Mouse (Mus musculus): ENCODE measurements at regions not wholly inside any gene's neighbourhood (a gene's known extent, or its start where the extent isn't known, plus 50 kb on each side); places are given as distances from the start of the nearest gene placed in this dataset.
A peak's percentile ranks its signal among the peaks of the same experiment; 100 is the strongest.

- no peak overlapping the region for H3K4me3 ChIP-seq
- no peaks in the 10 kb centered on the region for H3K36me3 ChIP-seq
- no peaks in the 10 kb centered on the region for H3K4me1 ChIP-seq (replicated peaks)
- DNase-seq (ENCODE audit: low spot score), result no peak
- WGBS, result 83% methylated on average over 1 of the region's 1 CpGs
- no peak overlapping the region for H3K27ac ChIP-seq
- H3K9me3 ChIP-seq, result no peaks in the 10 kb centered on the region
- H3K27me3 ChIP-seq (ENCODE audit: insufficient read depth, poor library complexity, severe bottlenecking), result no peaks in the 10 kb centered on the region
Observed at GRCm38 (mm10) chr16:47354279-47354678, 856.0 kb upstream of the Nectin3 start.

GRCm38 (mm10) chr16:47394398-47394797, 889.1 kb upstream of the Dppa4 start:
- H3K4me1 ChIP-seq (replicated peaks), result no peaks in the 10 kb centered on the region
- WGBS, result 86% methylated on average over 1 of the region's 1 CpGs
- H3K36me3 ChIP-seq, result no peaks in the 10 kb centered on the region
- no peaks in the 10 kb centered on the region for H3K9me3 ChIP-seq
- H3K4me3 ChIP-seq, result no peak overlapping the region
- H3K27me3 ChIP-seq (ENCODE audit: insufficient read depth, poor library complexity, severe bottlenecking), result no peaks in the 10 kb centered on the region
- no peak for DNase-seq (ENCODE audit: low spot score)
- H3K27ac ChIP-seq, result no peak overlapping the region

GRCm38 (mm10) chr16:47407067-47407466, 876.5 kb upstream of the Dppa4 start:
- H3K4me3 ChIP-seq, result no peak overlapping the region
- DNase-seq (ENCODE audit: low spot score), result no peak
- H3K4me1 ChIP-seq (replicated peaks), result no peaks in the 10 kb centered on the region
- no peak overlapping the region for H3K27ac ChIP-seq
- no peaks in the 10 kb centered on the region for H3K9me3 ChIP-seq
- 89% methylated on average over 3 of the region's 3 CpGs for WGBS
- H3K27me3 ChIP-seq (ENCODE audit: insufficient read depth, poor library complexity, severe bottlenecking), result no peaks in the 10 kb centered on the region
- H3K36me3 ChIP-seq, result no peaks in the 10 kb centered on the region

- DNase-seq (ENCODE audit: low spot score), result no peak
- Histone ChIP-seq H3K27me3 (ENCODE audit: insufficient read depth, poor library complexity, severe bottlenecking) (no peaks in the 10 kb centered on the region), H3K9me3 (no peaks in the 10 kb centered on the region), H3K27ac (no peak overlapping the region), H3K4me3 (no peak overlapping the region), H3K4me1 (replicated peaks) (no peaks in the 10 kb centered on the region), H3K36me3 (no peaks in the 10 kb centered on the region)
- WGBS, result 70% methylated on average over 3 of the region's 3 CpGs
Observed at GRCm38 (mm10) chr16:47418680-47419252, 864.8 kb upstream of the Dppa4 start.

GRCm38 (mm10) chr16:47445083-47445482, 838.5 kb upstream of the Dppa4 start:
- Histone ChIP-seq H3K36me3 (no peaks in the 10 kb centered on the region), H3K27me3 (ENCODE audit: insufficient read depth, poor library complexity, severe bottlenecking) (no peaks in the 10 kb centered on the region), H3K4me3 (no peak overlapping the region), H3K9me3 (no peaks in the 10 kb centered on the region), H3K4me1 (replicated peaks) (no peaks in the 10 kb centered on the region), H3K27ac (no peak overlapping the region)
- 91% methylated on average over 2 of the region's 2 CpGs for WGBS
- DNase-seq (ENCODE audit: low spot score), result no peak

GRCm38 (mm10) chr16:47475441-47476081, 808.0 kb upstream of the Dppa4 start:
- H3K27me3 ChIP-seq (ENCODE audit: insufficient read depth, poor library complexity, severe bottlenecking), result no peaks in the 10 kb centered on the region; the same call in 1 of the 2 replicates
- H3K27ac ChIP-seq, result no peak overlapping the region
- H3K4me1 ChIP-seq (replicated peaks), result no peaks in the 10 kb centered on the region; the same call in 1 of the 2 replicates
- no peak overlapping the region for H3K4me3 ChIP-seq
- no peaks in the 10 kb centered on the region for H3K36me3 ChIP-seq
- no peaks in the 10 kb centered on the region for H3K9me3 ChIP-seq
- 39% methylated on average over 9 of the region's 9 CpGs for WGBS
- peak; percentile 27 for DNase-seq (ENCODE audit: low spot score)

GRCm38 (mm10) chr16:47482071-47482470, 801.5 kb upstream of the Dppa4 start:
- Histone ChIP-seq H3K27me3 (ENCODE audit: insufficient read depth, poor library complexity, severe bottlenecking) (no peaks in the 10 kb centered on the region), H3K9me3 (no peaks in the 10 kb centered on the region), H3K36me3 (no peaks in the 10 kb centered on the region), H3K4me1 (replicated peaks) (no peaks in the 10 kb centered on the region), H3K27ac (no peak overlapping the region), H3K4me3 (no peak overlapping the region)
- WGBS, result 41% methylated on average over 2 of the region's 2 CpGs
- DNase-seq (ENCODE audit: low spot score), result no peak

- Histone ChIP-seq H3K27ac (no peak overlapping the region), H3K27me3 (ENCODE audit: insufficient read depth, poor library complexity, severe bottlenecking) (no peaks in the 10 kb centered on the region), H3K4me1 (replicated peaks) (no peaks in the 10 kb centered on the region), H3K9me3 (no peaks in the 10 kb centered on the region), H3K36me3 (no peaks in the 10 kb centered on the region), H3K4me3 (no peak overlapping the region)
- 95% methylated on average over 1 of the region's 1 CpGs for WGBS
- no peak for DNase-seq (ENCODE audit: low spot score)
Observed at GRCm38 (mm10) chr16:47488525-47488924, 795.0 kb upstream of the Dppa4 start.

- no peaks in the 10 kb centered on the region for H3K27me3 ChIP-seq (ENCODE audit: insufficient read depth, poor library complexity, severe bottlenecking)
- no peak overlapping the region for H3K27ac ChIP-seq
- no peaks in the 10 kb centered on the region for H3K4me1 ChIP-seq (replicated peaks)
- no peak for DNase-seq (ENCODE audit: low spot score)
- 86% methylated on average over 4 of the region's 4 CpGs for WGBS
- H3K36me3 ChIP-seq, result no peaks in the 10 kb centered on the region
- H3K9me3 ChIP-seq, result no peaks in the 10 kb centered on the region
- no peak overlapping the region for H3K4me3 ChIP-seq
Observed at GRCm38 (mm10) chr16:47525857-47526256, 757.7 kb upstream of the Dppa4 start.

- no peak overlapping the region for H3K27ac ChIP-seq
- no peaks in the 10 kb centered on the region for H3K36me3 ChIP-seq
- H3K4me1 ChIP-seq (replicated peaks), result no peaks in the 10 kb centered on the region
- no peak for DNase-seq (ENCODE audit: low spot score)
- no peak overlapping the region for H3K4me3 ChIP-seq
- 85% methylated on average over 3 of the region's 3 CpGs for WGBS
- H3K27me3 ChIP-seq (ENCODE audit: insufficient read depth, poor library complexity, severe bottlenecking), result no peaks in the 10 kb centered on the region
- H3K9me3 ChIP-seq, result no peaks in the 10 kb centered on the region
Observed at GRCm38 (mm10) chr16:47526613-47527012, 756.9 kb upstream of the Dppa4 start.

- DNase-seq (ENCODE audit: low spot score), result no peak
- H3K36me3 ChIP-seq, result no peaks in the 10 kb centered on the region
- no peaks in the 10 kb centered on the region for H3K9me3 ChIP-seq
- no peak overlapping the region for H3K4me3 ChIP-seq
- no peak overlapping the region for H3K27ac ChIP-seq
- no peaks in the 10 kb centered on the region for H3K27me3 ChIP-seq (ENCODE audit: insufficient read depth, poor library complexity, severe bottlenecking)
- no peaks in the 10 kb centered on the region for H3K4me1 ChIP-seq (replicated peaks)
- WGBS, result 67% methylated on average over 1 of the region's 1 CpGs
Observed at GRCm38 (mm10) chr16:47536524-47536923, 747.0 kb upstream of the Dppa4 start.

- no peak for DNase-seq (ENCODE audit: low spot score)
- Histone ChIP-seq H3K9me3 (no peaks in the 10 kb centered on the region), H3K36me3 (no peaks in the 10 kb centered on the region), H3K27me3 (ENCODE audit: insufficient read depth, poor library complexity, severe bottlenecking) (no peaks in the 10 kb centered on the region), H3K4me1 (replicated peaks) (no peaks in the 10 kb centered on the region), H3K4me3 (no peak overlapping the region), H3K27ac (no peak overlapping the region)
- WGBS, result 82% methylated on average over 3 of the region's 3 CpGs
Observed at GRCm38 (mm10) chr16:47551101-47551500, 732.4 kb upstream of the Dppa4 start.

GRCm38 (mm10) chr16:47568051-47568450, 715.5 kb upstream of the Dppa4 start:
- no peaks in the 10 kb centered on the region for H3K4me1 ChIP-seq (replicated peaks)
- no peak overlapping the region for H3K27ac ChIP-seq
- 92% methylated on average over 2 of the region's 2 CpGs for WGBS
- H3K27me3 ChIP-seq (ENCODE audit: insufficient read depth, poor library complexity, severe bottlenecking), result no peaks in the 10 kb centered on the region
- DNase-seq (ENCODE audit: low spot score), result no peak
- H3K9me3 ChIP-seq, result no peaks in the 10 kb centered on the region
- H3K36me3 ChIP-seq, result no peaks in the 10 kb centered on the region
- H3K4me3 ChIP-seq, result no peak overlapping the region

- Histone ChIP-seq H3K27me3 (ENCODE audit: insufficient read depth, poor library complexity, severe bottlenecking) (no peaks in the 10 kb centered on the region), H3K27ac (no peak overlapping the region), H3K36me3 (no peaks in the 10 kb centered on the region), H3K4me3 (no peak overlapping the region), H3K4me1 (replicated peaks) (no peaks in the 10 kb centered on the region), H3K9me3 (peaks cover 7% of the 10 kb centered on the region; the same call in 1 of the 2 replicates)
- no peak for DNase-seq (ENCODE audit: low spot score)
Observed at GRCm38 (mm10) chr16:47599476-47599875, 684.1 kb upstream of the Dppa4 start.

Measured in hindbrain, embryonic 10.5 days (tissue).